Mouse (Mus musculus) midbrain, postnatal 0 days (tissue): Measurements from ENCODE around the gene Arid1b. TPM values are rescaled to one million over a fixed set of nuclear protein-coding genes. Genes with fewer than 3 reads are reported as not detected.
A peak's percentile ranks its signal among the peaks of the same experiment; 100 is the strongest.

Experiments used
- ATAC-seq: fragments of 200-750 bp; cut with Nextera tagmentation; 2 replicates; pipeline ENCODE4 v1.8.0; 2017; ENCODE audit warnings: moderate number of reproducible peaks, mild to moderate bottlenecking, moderate TSS enrichment, moderate library complexity; ENCODE audit not compliant: low FRiP score
- DNase-seq: peaks from one replicate; pipeline ENCODE4 v3.0.0-alpha.2; 2015; ENCODE audit warnings: low spot score
- H3K27ac ChIP-seq: fragments of 300-500 bp; sonication (generic); 2 replicates; pipeline ENCODE4 v1.5.1; 2014; ENCODE audit warnings: low read depth, mild to moderate bottlenecking, low read length, mixed read lengths
- H3K27me3 ChIP-seq: fragments of 300-500 bp; sonication (generic); 2 replicates; pipeline ENCODE4 v1.6.1; 2014; ENCODE audit warnings: low read length, control low read depth, mixed read lengths; ENCODE audit not compliant: insufficient read depth
- H3K36me3 ChIP-seq: fragments of 300-500 bp; sonication (generic); 2 replicates; pipeline ENCODE4 v1.6.1; 2014; ENCODE audit warnings: low read length, control low read depth, mixed read lengths; ENCODE audit not compliant: insufficient read depth
- H3K4me1 ChIP-seq: fragments of 300-500 bp; sonication (generic); 2 replicates; pipeline ENCODE4 v1.6.1; 2014; ENCODE audit warnings: mild to moderate bottlenecking, control low read depth, antibody characterized with exemption, low read length, mixed read lengths; ENCODE audit not compliant: insufficient read depth
- H3K4me2 ChIP-seq: fragments of 300-500 bp; sonication (generic); 2 replicates; pipeline ENCODE4 v1.6.1; 2014; ENCODE audit warnings: low read depth, mild to moderate bottlenecking, low read length, mixed read lengths; ENCODE audit not compliant: poor library complexity, severe bottlenecking
- H3K4me3 ChIP-seq: fragments of 300-500 bp; sonication (generic); 2 replicates; pipeline ENCODE4 v1.5.1; 2014; ENCODE audit warnings: low read depth, mild to moderate bottlenecking, low read length, moderate library complexity
- H3K9ac ChIP-seq: fragments of 300-500 bp; sonication (generic); replicated peaks from 2 replicates; pipeline ENCODE4 v1.6.1; 2014; ENCODE audit warnings: mild to moderate bottlenecking, low read length, moderate library complexity, mixed read lengths; ENCODE audit not compliant: poor library complexity, severe bottlenecking
- H3K9me3 ChIP-seq: fragments of 300-500 bp; sonication (generic); 2 replicates; pipeline ENCODE4 v1.6.1; 2016; ENCODE audit warnings: low read length, control low read depth
- CTCF ChIP-seq: IDR thresholded peaks from 2 replicates; pipeline ENCODE4 v1.5.1; 2016; ENCODE audit warnings: antibody characterized with exemption, mild to moderate bottlenecking
- WGBS: fragments of 180-500 bp; shearing (Covaris S2); extraction: QIAGEN DNeasy Blood & Tissue Kit; methylation state at CpG from one replicate; pipeline ENCODE4 v1.1.7; 2014; 5-methylcytosine and 5-hydroxymethylcytosine counted together
- polyA plus RNA-seq: library from polyadenylated mRNA; unstranded; fragments of >200 nt; fragmentation: Nextera tagmentation; extraction: Ambion mirVana; gene quantifications from 2 replicates; pipeline ENCODE4 v1.2.1, GENCODE M21; 2015
- total RNA-seq: library from RNA; depleted of rRNA; stranded (reverse); fragments of >200 nt; gene quantifications from 2 replicates; pipeline ENCODE4 v1.2.3, GENCODE M21; 2014

Arid1b gene
- total and polyA plus RNA-seq, 2 experiments from 2014 or later, result 11.9 to 73.3 TPM

DNA sequence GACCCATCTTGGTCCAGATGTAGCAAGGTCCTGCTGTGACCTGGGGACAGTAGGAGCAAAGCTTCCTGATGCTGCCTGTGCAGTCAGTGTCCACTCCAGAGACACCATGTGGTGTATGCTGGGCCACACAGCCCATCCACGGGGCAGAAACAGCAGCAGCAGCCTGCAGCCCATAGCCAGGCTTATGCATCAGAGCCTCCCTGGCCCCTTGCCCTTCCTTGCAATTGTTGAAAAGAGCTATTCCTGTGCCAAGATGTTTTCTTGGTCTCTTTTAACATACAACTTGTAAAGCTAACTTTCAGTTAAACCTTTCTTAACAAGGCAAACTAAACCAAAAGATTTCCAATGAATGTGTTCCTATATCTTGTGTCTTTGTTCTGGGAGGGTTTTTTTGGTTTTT is 329.6 kb downstream of the Arid1b start:
- no peak for ATAC-seq
- H3K9ac ChIP-seq, result no peak overlapping the region
- peaks cover 36% of the 10 kb centered on the region for H3K36me3 ChIP-seq
- DNase-seq, result peak; percentile 32
- H3K4me2 ChIP-seq, result no peak overlapping the region
- no peak for TF ChIP-seq CTCF
- H3K4me1 ChIP-seq, result no peaks in the 10 kb centered on the region
- H3K27ac ChIP-seq, result no peak overlapping the region
- no peaks in the 10 kb centered on the region for H3K9me3 ChIP-seq
- WGBS, result 13% methylated on average over 1 of the region's 1 CpGs
- no peak overlapping the region for H3K4me3 ChIP-seq
- no peaks in the 10 kb centered on the region for H3K27me3 ChIP-seq

DNA sequence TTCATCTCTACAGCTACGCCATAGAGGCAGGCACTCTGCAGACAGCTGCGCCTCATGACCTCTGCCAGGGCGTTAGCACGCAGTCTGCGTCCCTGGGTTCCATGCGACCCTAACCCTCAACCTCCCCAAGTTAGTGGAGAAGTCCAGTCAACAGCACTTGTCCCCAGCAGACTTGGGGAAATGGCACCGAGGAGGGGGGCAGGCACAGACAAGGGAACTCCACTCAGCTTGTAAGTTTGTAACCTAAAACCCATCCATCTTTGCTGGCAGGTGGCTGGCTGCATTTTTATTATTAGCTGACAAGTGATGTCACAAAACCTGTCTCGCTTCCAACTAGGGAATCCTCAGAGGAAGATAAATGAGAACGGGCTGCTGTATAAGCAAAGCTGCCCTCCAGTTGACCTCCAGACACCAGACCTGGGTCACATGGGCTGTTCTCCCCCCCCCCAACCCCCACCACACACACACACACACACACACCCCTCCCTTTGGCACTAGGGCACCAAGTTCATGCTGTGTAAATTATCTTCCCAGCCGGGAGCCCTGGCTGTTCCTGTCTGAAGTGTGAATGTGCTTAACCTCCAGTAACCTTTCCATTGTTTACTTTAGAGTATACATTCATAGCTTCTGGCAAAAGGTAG is 330.2 kb downstream of the Arid1b start:
- peak; percentile 64 for DNase-seq
- peaks cover 37% of the 10 kb centered on the region for H3K36me3 ChIP-seq
- no peaks in the 10 kb centered on the region for H3K9me3 ChIP-seq
- ATAC-seq, result no peak
- no peak overlapping the region for H3K9ac ChIP-seq
- H3K4me2 ChIP-seq, result no peak overlapping the region
- 32% methylated on average over 10 of the region's 10 CpGs for WGBS
- no peak overlapping the region for H3K27ac ChIP-seq
- H3K4me1 ChIP-seq, result no peaks in the 10 kb centered on the region
- H3K27me3 ChIP-seq, result no peaks in the 10 kb centered on the region
- TF ChIP-seq CTCF, result no peak
- H3K4me3 ChIP-seq, result no peak overlapping the region

DNA sequence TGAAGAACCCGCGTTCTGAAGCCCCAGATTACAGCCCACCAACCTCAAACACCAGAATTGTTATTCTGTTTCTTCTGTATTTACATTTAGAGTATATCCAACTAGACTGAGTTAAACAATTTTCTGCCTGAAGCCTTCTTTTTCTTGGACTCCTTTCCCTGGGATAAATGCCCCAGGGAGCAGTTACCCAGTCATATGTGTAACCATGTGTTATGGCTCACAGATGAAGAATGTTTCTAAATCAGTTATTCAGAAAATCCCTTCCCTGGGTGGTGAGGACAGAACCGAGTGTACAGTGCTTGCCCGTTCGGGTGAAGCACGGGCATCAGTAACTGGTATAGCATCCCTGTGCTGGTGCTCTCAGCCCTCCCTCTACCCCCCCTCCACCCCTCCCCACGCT is 332.6 kb downstream of the Arid1b start:
- H3K4me1 ChIP-seq, result no peaks in the 10 kb centered on the region
- no peaks in the 10 kb centered on the region for H3K27me3 ChIP-seq
- H3K4me2 ChIP-seq, result no peak overlapping the region
- no peaks in the 10 kb centered on the region for H3K9me3 ChIP-seq
- no peak for ATAC-seq
- H3K36me3 ChIP-seq, result peaks cover 38% of the 10 kb centered on the region
- WGBS, result 90% methylated on average over 7 of the region's 7 CpGs
- H3K27ac ChIP-seq, result no peak overlapping the region
- H3K4me3 ChIP-seq, result no peak overlapping the region
- no peak for TF ChIP-seq CTCF
- no peak overlapping the region for H3K9ac ChIP-seq
- no peak for DNase-seq

DNA sequence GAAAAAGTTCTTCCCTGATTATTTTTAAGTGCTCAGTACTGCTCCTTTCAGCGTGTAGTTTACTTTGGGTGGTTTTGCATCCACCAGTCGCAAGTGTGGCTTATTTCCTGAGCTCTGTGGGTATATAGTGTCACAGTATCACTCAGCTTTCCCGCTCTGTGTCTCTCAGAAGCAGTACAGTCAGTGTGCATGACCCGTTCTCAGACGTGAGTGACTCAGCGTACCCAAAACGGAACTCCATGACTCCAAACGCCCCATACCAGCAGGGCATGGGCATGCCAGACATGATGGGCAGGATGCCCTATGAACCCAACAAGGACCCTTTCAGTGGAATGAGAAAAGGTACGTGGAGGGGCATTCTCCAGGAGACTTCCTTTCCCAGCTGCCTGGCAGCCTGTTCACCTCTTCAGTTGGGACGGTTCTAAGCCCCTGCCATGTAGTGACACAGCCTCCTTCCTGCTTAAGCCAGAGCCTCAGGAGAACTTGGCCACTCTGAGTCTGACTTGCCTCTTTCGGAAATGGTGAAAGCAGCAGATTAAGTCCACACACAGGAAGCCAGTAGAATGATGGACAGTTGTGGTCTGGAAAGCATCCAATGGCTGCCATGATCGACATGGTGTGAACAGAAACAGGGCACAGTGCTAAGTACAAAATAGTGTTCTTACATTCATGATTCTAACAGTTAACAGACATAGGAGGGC is 333.5 kb downstream of the Arid1b start:
- DNase-seq (no peak), ATAC-seq (no peak)
- Histone ChIP-seq H3K9ac (no peak overlapping the region), H3K36me3 (peaks cover 42% of the 10 kb centered on the region), H3K4me2 (no peak overlapping the region), H3K4me1 (no peaks in the 10 kb centered on the region), H3K27ac (no peak overlapping the region), H3K4me3 (no peak overlapping the region), H3K27me3 (no peaks in the 10 kb centered on the region), H3K9me3 (no peaks in the 10 kb centered on the region)
- TF ChIP-seq CTCF, result no peak
- 88% methylated on average over 12 of the region's 12 CpGs for WGBS

DNA sequence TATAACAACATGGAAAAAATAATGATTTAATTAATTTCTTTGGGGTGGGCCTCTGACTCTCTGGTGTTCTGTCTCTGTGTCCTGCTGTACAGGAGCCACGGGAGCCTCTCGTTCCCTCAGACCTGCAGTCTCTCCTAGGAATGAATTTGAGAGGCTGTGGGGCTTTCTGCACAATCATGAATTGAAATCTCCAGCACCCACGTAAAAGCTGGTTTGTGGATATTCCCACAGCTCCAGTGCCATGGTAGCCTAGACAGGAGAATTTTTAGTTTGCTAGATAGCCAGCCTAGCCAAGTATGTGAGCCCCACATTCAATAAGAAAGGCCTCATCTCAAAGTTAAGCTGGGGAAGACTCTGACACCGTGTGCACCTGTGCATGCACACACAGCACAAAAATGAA is 335.3 kb downstream of the Arid1b start:
- WGBS, result 74% methylated on average over 4 of the region's 4 CpGs
- Histone ChIP-seq H3K9ac (no peak overlapping the region), H3K4me1 (no peaks in the 10 kb centered on the region), H3K27me3 (no peaks in the 10 kb centered on the region), H3K36me3 (peaks cover 53% of the 10 kb centered on the region), H3K4me3 (no peak overlapping the region), H3K4me2 (no peak overlapping the region), H3K9me3 (no peaks in the 10 kb centered on the region), H3K27ac (no peak overlapping the region)
- DNase-seq, result no peak
- TF ChIP-seq CTCF, result no peak
- no peak for ATAC-seq

DNA sequence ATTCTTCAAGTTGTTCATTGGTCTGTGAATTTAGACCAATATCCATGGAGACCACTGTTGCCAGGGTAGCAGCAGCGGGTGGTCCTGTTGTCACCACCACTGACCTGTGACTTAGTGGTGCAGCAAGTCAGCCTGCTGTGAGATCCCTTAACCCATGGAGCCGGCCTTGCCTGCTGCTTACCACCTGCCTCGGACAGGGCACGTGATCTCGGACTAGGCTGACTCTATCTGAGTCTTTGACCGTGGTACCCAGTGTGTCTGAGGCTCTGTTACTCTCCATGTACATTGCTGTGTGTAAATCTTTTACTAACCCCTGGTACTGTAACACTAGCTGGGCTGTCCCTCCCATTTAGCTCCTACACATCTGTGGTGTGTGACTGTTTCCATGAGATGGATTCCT is 335.9 kb downstream of the Arid1b start:
- ATAC-seq, result no peak
- H3K4me2 ChIP-seq, result no peak overlapping the region
- TF ChIP-seq CTCF, result no peak
- no peak for DNase-seq
- no peaks in the 10 kb centered on the region for H3K9me3 ChIP-seq
- no peak overlapping the region for H3K4me3 ChIP-seq
- no peaks in the 10 kb centered on the region for H3K27me3 ChIP-seq
- no peak overlapping the region for H3K9ac ChIP-seq
- WGBS, result 43% methylated on average over 6 of the region's 6 CpGs
- H3K27ac ChIP-seq, result no peak overlapping the region
- H3K4me1 ChIP-seq, result no peaks in the 10 kb centered on the region
- H3K36me3 ChIP-seq, result peaks cover 54% of the 10 kb centered on the region
